Mouse (Mus musculus): ENCODE measurements at regions not wholly inside any gene's neighbourhood (a gene's known extent, or its start where the extent isn't known, plus 50 kb on each side); places are given as distances from the start of the nearest gene placed in this dataset.

GRCm38 (mm10) chrX:7474831-7475230 lies 98.6 kb upstream of the Foxp3 start:
- Histone ChIP-seq H3K36me3 (no peaks in the 10 kb centered on the region), H3K27ac (no peak overlapping the region), H3K9ac (no peak overlapping the region), H3K27me3 (replicated peaks) (no peaks in the 10 kb centered on the region), H3K4me1 (replicated peaks) (no peaks in the 10 kb centered on the region), H3K4me3 (replicated peaks) (no peak overlapping the region), H3K9me3 (no peaks in the 10 kb centered on the region), H3K4me2 (replicated peaks) (no peak overlapping the region)
- 57% methylated on average over 2 of the region's 2 CpGs for WGBS
- no peak for ATAC-seq

DNA sequence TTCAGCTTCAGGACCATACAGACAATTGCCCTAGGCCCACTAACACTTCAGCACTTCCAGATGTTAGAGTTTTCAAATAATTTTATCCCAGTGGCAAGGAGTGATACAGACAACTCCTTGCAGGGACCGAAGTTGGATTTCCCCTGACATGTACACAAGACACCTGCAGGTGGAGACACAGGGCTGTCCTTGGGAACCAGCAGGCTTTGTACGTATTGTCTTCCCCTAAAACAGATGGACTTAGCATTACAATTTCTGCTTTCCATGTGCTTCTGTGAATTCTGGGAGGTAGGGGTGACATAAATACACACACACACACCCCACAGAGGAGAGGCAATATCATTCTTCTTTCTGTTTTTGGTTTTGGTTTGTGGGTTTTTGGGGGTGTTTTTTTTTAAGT lies 98.2 kb upstream of the Usp27x start:
- H3K36me3 ChIP-seq = no peaks in the 10 kb centered on the region
- no peak for ATAC-seq
- no peaks in the 10 kb centered on the region for H3K4me1 ChIP-seq (replicated peaks)
- no peak overlapping the region for H3K4me2 ChIP-seq (replicated peaks)
- H3K27ac ChIP-seq = no peak overlapping the region
- H3K27me3 ChIP-seq (replicated peaks) = no peaks in the 10 kb centered on the region
- H3K9ac ChIP-seq = no peak overlapping the region
- WGBS = 32% methylated on average over 2 of the region's 2 CpGs
- no peaks in the 10 kb centered on the region for H3K9me3 ChIP-seq
- H3K4me3 ChIP-seq (replicated peaks) = no peak overlapping the region

DNA sequence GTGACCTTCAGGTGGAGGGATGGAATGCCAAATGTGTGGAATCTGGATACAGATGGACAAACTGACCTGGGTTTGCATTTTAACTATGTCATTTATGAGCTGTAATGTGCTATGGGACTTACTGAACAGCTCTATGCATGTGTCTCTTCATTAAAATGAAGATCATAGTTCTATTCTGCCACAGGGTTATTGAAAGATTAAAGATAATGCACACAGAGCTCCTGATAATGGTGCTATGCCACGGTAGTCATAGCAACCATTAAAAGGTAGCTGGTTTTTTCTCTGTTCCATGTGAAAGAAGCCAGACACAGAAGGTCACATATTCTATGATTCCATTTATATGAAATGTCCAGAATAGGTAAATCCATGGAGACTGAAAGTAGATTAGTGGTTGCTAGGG lies 94.2 kb upstream of the Usp27x start:
- no peak overlapping the region for H3K27ac ChIP-seq
- no peak overlapping the region for H3K4me2 ChIP-seq (replicated peaks)
- H3K9me3 ChIP-seq = no peaks in the 10 kb centered on the region
- no peaks in the 10 kb centered on the region for H3K36me3 ChIP-seq
- ATAC-seq = no peak
- no peak overlapping the region for H3K9ac ChIP-seq
- WGBS = 74% methylated on average over 1 of the region's 1 CpGs
- no peak overlapping the region for H3K4me3 ChIP-seq (replicated peaks)
- no peaks in the 10 kb centered on the region for H3K27me3 ChIP-seq (replicated peaks)
- H3K4me1 ChIP-seq (replicated peaks) = no peaks in the 10 kb centered on the region

- no peaks in the 10 kb centered on the region for H3K27me3 ChIP-seq (replicated peaks)
- no peak overlapping the region for H3K27ac ChIP-seq
- H3K4me2 ChIP-seq (replicated peaks) = no peak overlapping the region
- no peaks in the 10 kb centered on the region for H3K9me3 ChIP-seq
- 54% methylated on average over 1 of the region's 1 CpGs for WGBS
- H3K9ac ChIP-seq = no peak overlapping the region
- ATAC-seq = no peak
- no peaks in the 10 kb centered on the region for H3K36me3 ChIP-seq
- H3K4me1 ChIP-seq (replicated peaks) = no peaks in the 10 kb centered on the region
- H3K4me3 ChIP-seq (replicated peaks) = no peak overlapping the region
Measured at GRCm38 (mm10) chrX:7467985-7468384, 92.4 kb upstream of the Usp27x start.

GRCm38 (mm10) chrX:7456851-7457250 lies 81.2 kb upstream of the Usp27x start:
- ATAC-seq = no peak
- WGBS = 73% methylated on average over 4 of the region's 4 CpGs
- no peak overlapping the region for H3K27ac ChIP-seq

GRCm38 (mm10) chrX:7445035-7445434 lies 69.4 kb upstream of the Usp27x start:
- Histone ChIP-seq H3K4me2 (replicated peaks) (no peak overlapping the region), H3K27ac (no peak overlapping the region), H3K4me3 (replicated peaks) (no peak overlapping the region), H3K9me3 (no peaks in the 10 kb centered on the region), H3K4me1 (replicated peaks) (no peaks in the 10 kb centered on the region; the same call in 1 of the 2 replicates), H3K27me3 (replicated peaks) (no peaks in the 10 kb centered on the region), H3K9ac (no peak overlapping the region), H3K36me3 (no peaks in the 10 kb centered on the region)
- no peak for ATAC-seq
- WGBS = 40% methylated on average over 3 of the region's 3 CpGs

More at GRCm38 (mm10) chrX:7456851-7457250, 81.2 kb upstream of the Usp27x start:
- no peaks in the 10 kb centered on the region for H3K4me1 ChIP-seq (replicated peaks)
- H3K9ac ChIP-seq = no peak overlapping the region
- no peaks in the 10 kb centered on the region for H3K9me3 ChIP-seq
- H3K4me3 ChIP-seq (replicated peaks) = no peak overlapping the region
- no peaks in the 10 kb centered on the region for H3K27me3 ChIP-seq (replicated peaks)
- no peak overlapping the region for H3K4me2 ChIP-seq (replicated peaks)
- H3K36me3 ChIP-seq = no peaks in the 10 kb centered on the region

GRCm38 (mm10) chrX:7444583-7444982 lies 69.0 kb upstream of the Usp27x start:
- H3K36me3 ChIP-seq = no peaks in the 10 kb centered on the region
- H3K4me2 ChIP-seq (replicated peaks) = no peak overlapping the region
- H3K4me1 ChIP-seq (replicated peaks) = no peaks in the 10 kb centered on the region; the same call in 1 of the 2 replicates
- no peak overlapping the region for H3K27ac ChIP-seq
- 51% methylated on average over 6 of the region's 6 CpGs for WGBS
- H3K9me3 ChIP-seq = no peaks in the 10 kb centered on the region
- H3K9ac ChIP-seq = no peak overlapping the region
- ATAC-seq = no peak
- no peaks in the 10 kb centered on the region for H3K27me3 ChIP-seq (replicated peaks)
- no peak overlapping the region for H3K4me3 ChIP-seq (replicated peaks)

DNA sequence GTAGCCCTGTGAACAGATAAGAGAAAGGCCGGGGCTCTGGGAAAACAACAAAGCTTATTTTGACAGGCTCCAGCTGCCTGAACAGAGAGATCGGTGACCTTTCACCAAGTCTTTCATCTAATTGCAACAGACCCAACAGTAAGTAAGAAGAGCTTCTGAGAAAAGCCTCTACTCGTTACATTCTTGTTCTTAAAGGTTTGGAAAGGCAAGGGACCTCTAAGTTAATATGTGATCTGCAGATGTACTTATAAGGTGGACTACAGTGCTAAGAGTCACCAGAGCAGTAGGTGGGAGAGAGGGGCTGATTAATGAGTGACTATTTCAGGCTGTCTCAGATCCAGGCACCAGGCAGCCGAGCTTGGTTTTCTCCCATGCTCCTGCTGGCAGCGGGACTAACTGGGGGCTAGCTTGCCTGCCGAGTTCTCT lies 68.4 kb upstream of the Usp27x start:
- Histone ChIP-seq H3K4me3 (replicated peaks) (no peak overlapping the region), H3K4me2 (replicated peaks) (no peak overlapping the region), H3K9me3 (no peaks in the 10 kb centered on the region), H3K4me1 (replicated peaks) (no peaks in the 10 kb centered on the region; the same call in 1 of the 2 replicates), H3K27me3 (replicated peaks) (no peaks in the 10 kb centered on the region), H3K36me3 (no peaks in the 10 kb centered on the region), H3K27ac (no peak overlapping the region), H3K9ac (no peak overlapping the region)
- WGBS = 31% methylated on average over 6 of the region's 6 CpGs
- peak; percentile 73 for ATAC-seq

- 80% methylated on average over 2 of the region's 2 CpGs for WGBS
- no peaks in the 10 kb centered on the region for H3K27me3 ChIP-seq (replicated peaks)
- H3K4me2 ChIP-seq (replicated peaks) = no peak overlapping the region
- H3K4me3 ChIP-seq (replicated peaks) = no peak overlapping the region
- H3K36me3 ChIP-seq = no peaks in the 10 kb centered on the region
- H3K9me3 ChIP-seq = no peaks in the 10 kb centered on the region
- H3K27ac ChIP-seq = no peak overlapping the region
- H3K4me1 ChIP-seq (replicated peaks) = no peaks in the 10 kb centered on the region
- no peak overlapping the region for H3K9ac ChIP-seq
- no peak for ATAC-seq
Measured at GRCm38 (mm10) chrX:7435375-7436042, 59.9 kb upstream of the Usp27x start.

DNA sequence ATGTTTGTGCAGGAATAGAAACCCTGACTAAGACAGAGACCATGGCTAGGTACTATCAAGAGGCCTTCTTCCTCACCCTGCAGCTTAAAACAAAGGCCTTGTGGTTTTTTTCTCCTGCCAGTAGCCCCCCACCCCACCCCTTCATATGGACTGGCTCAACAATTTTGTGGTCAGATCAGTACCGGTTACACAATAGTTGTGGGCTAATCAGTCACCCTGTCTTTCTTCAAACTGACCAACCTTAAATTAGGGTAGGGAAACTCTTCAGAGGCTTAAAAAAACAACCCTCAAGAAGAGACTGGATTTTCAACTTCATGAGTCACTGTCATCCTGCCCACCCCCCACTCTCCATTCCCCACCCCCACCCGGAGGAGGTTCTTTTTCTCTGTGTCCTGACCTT lies 58.6 kb upstream of the Usp27x start:
- ATAC-seq = no peak
- 59% methylated on average over 2 of the region's 2 CpGs for WGBS
- H3K4me3 ChIP-seq (replicated peaks) = no peak overlapping the region

GRCm38 (mm10) chrX:7430456-7430855 lies 54.8 kb upstream of the Usp27x start:
- H3K4me3 ChIP-seq (replicated peaks) = no peak overlapping the region
- no peaks in the 10 kb centered on the region for H3K27me3 ChIP-seq (replicated peaks)
- H3K9me3 ChIP-seq = no peaks in the 10 kb centered on the region
- no peaks in the 10 kb centered on the region for H3K36me3 ChIP-seq
- no peak for ATAC-seq
- no peaks in the 10 kb centered on the region for H3K4me1 ChIP-seq (replicated peaks)
- H3K4me2 ChIP-seq (replicated peaks) = no peak overlapping the region
- WGBS = 78% methylated on average over 1 of the region's 1 CpGs
- H3K9ac ChIP-seq = no peak overlapping the region
- no peak overlapping the region for H3K27ac ChIP-seq

More for the DNA sequence above, 58.6 kb upstream of the Usp27x start:
- H3K4me1 ChIP-seq (replicated peaks) = no peaks in the 10 kb centered on the region
- H3K9me3 ChIP-seq = no peaks in the 10 kb centered on the region
- no peak overlapping the region for H3K4me2 ChIP-seq (replicated peaks)
- no peaks in the 10 kb centered on the region for H3K36me3 ChIP-seq
- H3K9ac ChIP-seq = no peak overlapping the region
- H3K27me3 ChIP-seq (replicated peaks) = no peaks in the 10 kb centered on the region
- no peak overlapping the region for H3K27ac ChIP-seq

DNA sequence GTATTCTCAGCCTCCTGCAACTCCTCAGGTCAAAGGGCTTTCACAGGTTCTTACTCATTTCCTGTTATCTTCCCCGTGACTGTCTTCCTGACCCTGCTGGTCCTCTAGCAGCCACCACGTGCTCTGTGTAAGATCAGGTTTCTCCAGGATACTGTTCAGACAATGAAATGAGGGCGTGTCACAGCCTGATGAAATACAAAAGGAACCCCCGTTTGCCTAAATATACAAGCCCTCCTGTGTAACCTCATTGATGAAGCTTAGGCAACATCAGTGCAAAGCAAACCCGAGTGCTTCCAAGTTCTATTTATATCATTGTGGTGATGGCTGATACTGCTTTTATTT lies 53.9 kb upstream of the Usp27x start:
- Histone ChIP-seq H3K27me3 (replicated peaks) (no peaks in the 10 kb centered on the region), H3K9me3 (no peaks in the 10 kb centered on the region), H3K36me3 (no peaks in the 10 kb centered on the region), H3K4me3 (replicated peaks) (no peak overlapping the region), H3K4me1 (replicated peaks) (no peaks in the 10 kb centered on the region), H3K27ac (no peak overlapping the region), H3K4me2 (replicated peaks) (no peak overlapping the region), H3K9ac (no peak overlapping the region)
- ATAC-seq = peak; percentile 84
- WGBS = 22% methylated on average over 5 of the region's 5 CpGs
